Mouse (Mus musculus) hindbrain, embryonic 11.5 days (tissue): Measurements from ENCODE around the gene Catsperb. TPM values are rescaled to one million over a fixed set of nuclear protein-coding genes. Genes with fewer than 3 reads are reported as not detected.
"Not testable (repeated sequence)": the region's sequence is repeated elsewhere in the genome, so short reads cannot be mapped to it uniquely, and the experiment has no call there.

Source experiments
- ATAC-seq: fragments of 200-750 bp; cut with Nextera tagmentation; 2 replicates; pipeline ENCODE4 v1.8.0; 2017; ENCODE audit warnings: mild to moderate bottlenecking, moderate TSS enrichment, moderate library complexity; ENCODE audit not compliant: low FRiP score
- DNase-seq: peaks from one replicate; pipeline ENCODE4 v3.0.0-alpha.2; 2015; ENCODE audit warnings: low spot score
- H3K27ac ChIP-seq: fragments of 300-500 bp; sonication (generic); 2 replicates; pipeline ENCODE4 v1.5.1; 2014; ENCODE audit warnings: mild to moderate bottlenecking, low read depth, low read length
- H3K27me3 ChIP-seq: fragments of 300-500 bp; sonication (generic); 2 replicates; pipeline ENCODE4 v1.6.1; 2014; ENCODE audit warnings: mild to moderate bottlenecking, low read length, moderate library complexity, mixed read lengths; ENCODE audit not compliant: control insufficient read depth, insufficient read depth
- H3K36me3 ChIP-seq: fragments of 300-500 bp; sonication (generic); 2 replicates; pipeline ENCODE4 v1.6.1; 2014; ENCODE audit warnings: mild to moderate bottlenecking, low read length, moderate library complexity, mixed read lengths; ENCODE audit not compliant: control insufficient read depth, insufficient read depth
- H3K4me1 ChIP-seq: fragments of 300-500 bp; sonication (generic); replicated peaks from 2 replicates; pipeline ENCODE4 v1.6.1; 2014; ENCODE audit warnings: low read length, mixed read lengths; ENCODE audit not compliant: control insufficient read depth, insufficient read depth
- H3K4me2 ChIP-seq: fragments of 300-500 bp; sonication (generic); replicated peaks from 2 replicates; pipeline ENCODE4 v1.6.1; 2014; ENCODE audit warnings: mild to moderate bottlenecking, low read depth, low read length
- H3K4me3 ChIP-seq: fragments of 300-500 bp; sonication (generic); 2 replicates; pipeline ENCODE4 v1.5.1; 2014; ENCODE audit warnings: low read depth, low read length
- H3K9ac ChIP-seq: fragments of 300-500 bp; sonication (generic); 2 replicates; pipeline ENCODE4 v1.6.1; 2014; ENCODE audit warnings: low read depth, low read length
- H3K9me3 ChIP-seq: fragments of 300-500 bp; sonication (generic); 2 replicates; pipeline ENCODE4 v1.6.1; 2016; ENCODE audit warnings: low read length; ENCODE audit not compliant: control insufficient read depth
- WGBS: fragments of 180-500 bp; shearing (Covaris S2); extraction: QIAGEN DNeasy Blood & Tissue Kit; methylation state at CpG from one replicate; pipeline ENCODE4 v1.1.7; 2014; 5-methylcytosine and 5-hydroxymethylcytosine counted together
- polyA plus RNA-seq: library from polyadenylated mRNA; unstranded; fragments of >200 nt; fragmentation: Nextera tagmentation; extraction: Ambion mirVana; gene quantifications from 2 replicates; pipeline ENCODE4 v1.2.1, GENCODE M21; 2014

Gene Catsperb
- polyA plus RNA-seq = not detected in 2 replicates

- H3K4me2 ChIP-seq, H3K9me3 ChIP-seq, H3K4me1 ChIP-seq, H3K27ac ChIP-seq, H3K9ac ChIP-seq, ATAC-seq, H3K27me3 ChIP-seq, H3K36me3 ChIP-seq, DNase-seq, H3K4me3 ChIP-seq: not testable (repeated sequence)
- 91% methylated on average over 1 of the region's 1 CpGs for WGBS
These were observed at the start of gene Catsperb for GRCm38 (mm10) chr12:101404353-101404752. Gene Catsperb, plus strand, starts transcription at chr12:101404653.

DNA sequence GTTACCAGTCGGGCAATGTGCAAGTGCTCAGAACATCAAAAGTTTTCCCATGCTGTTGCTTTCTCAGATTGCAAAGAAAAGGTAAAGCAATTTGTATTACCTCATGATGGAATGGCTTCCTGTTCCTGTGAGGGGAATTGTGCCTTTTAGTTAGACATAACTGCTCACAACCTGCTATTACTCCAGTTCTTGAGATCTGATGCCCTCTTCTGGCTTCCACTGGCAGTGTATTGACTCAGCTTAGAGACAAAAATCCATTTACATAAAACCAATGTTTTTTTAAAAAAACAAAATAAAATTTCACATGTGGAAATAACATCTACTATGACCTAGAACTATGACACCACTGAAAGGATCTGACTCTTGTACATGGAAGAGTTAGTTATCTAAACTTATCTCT lies 43.0 kb upstream of the Catsperb start:
- H3K27me3 ChIP-seq, H3K9me3 ChIP-seq, H3K27ac ChIP-seq, DNase-seq, H3K36me3 ChIP-seq, H3K4me2 ChIP-seq, H3K4me3 ChIP-seq, ATAC-seq, H3K4me1 ChIP-seq, H3K9ac ChIP-seq: not testable (repeated sequence)
- 85% methylated on average over 1 of the region's 1 CpGs for WGBS

DNA sequence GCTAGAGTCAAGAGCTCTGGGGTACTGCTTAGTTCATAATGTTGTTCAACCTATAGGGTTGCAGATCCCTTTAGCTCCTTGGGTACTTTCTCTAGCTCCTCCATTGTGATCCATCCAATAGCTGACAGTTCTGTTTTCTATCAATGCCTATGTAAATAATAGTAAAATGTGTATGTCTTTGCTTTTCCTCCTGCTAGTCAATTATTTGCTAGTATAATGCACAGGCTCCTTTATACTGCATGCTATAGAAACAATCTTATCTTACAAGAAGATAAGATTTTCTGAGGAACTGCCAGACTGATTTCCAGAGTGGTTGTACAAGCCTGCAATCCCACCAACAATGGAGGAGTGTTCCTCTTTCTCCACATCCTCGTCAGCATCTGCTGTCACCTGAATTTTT lies 23.0 kb upstream of the Catsperb start:
- ATAC-seq, H3K4me1 ChIP-seq, H3K9me3 ChIP-seq, H3K36me3 ChIP-seq, H3K27me3 ChIP-seq, H3K27ac ChIP-seq, H3K4me2 ChIP-seq, H3K4me3 ChIP-seq, DNase-seq, H3K9ac ChIP-seq: not testable (repeated sequence)
- no CpG with 5 or more reads among the region's 1 CpGs for WGBS

DNA sequence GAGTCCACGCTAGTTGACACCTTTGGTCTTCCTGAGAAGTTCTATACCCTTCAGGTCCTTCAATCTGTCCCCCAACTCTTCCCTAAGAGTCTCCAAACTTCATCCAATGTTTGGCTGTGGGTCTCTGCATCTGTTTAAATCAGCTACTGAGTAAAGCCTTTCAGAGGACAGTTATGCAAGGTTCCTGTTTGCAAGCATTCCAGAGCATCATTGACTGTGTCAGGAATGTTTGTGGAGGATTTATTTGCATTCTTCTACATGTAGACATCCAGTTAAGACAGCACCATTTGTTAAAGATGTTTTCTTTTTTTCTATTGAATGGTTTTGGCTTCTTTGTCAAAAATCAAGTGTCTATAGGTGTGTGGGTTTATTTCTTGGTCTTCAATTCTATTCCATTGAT lies 21.7 kb downstream of the Catsperb start:
- 77% methylated on average over 1 of the region's 1 CpGs for WGBS
- no peak for ATAC-seq
- Histone ChIP-seq H3K27ac (no peak overlapping the region), H3K9ac (no peak overlapping the region), H3K36me3 (no peaks in the 10 kb centered on the region), H3K9me3 (no peaks in the 10 kb centered on the region), H3K27me3 (no peaks in the 10 kb centered on the region), H3K4me1 (no peaks in the 10 kb centered on the region), H3K4me2 (no peak overlapping the region), H3K4me3 (no peak overlapping the region)
- no peak for DNase-seq

DNA sequence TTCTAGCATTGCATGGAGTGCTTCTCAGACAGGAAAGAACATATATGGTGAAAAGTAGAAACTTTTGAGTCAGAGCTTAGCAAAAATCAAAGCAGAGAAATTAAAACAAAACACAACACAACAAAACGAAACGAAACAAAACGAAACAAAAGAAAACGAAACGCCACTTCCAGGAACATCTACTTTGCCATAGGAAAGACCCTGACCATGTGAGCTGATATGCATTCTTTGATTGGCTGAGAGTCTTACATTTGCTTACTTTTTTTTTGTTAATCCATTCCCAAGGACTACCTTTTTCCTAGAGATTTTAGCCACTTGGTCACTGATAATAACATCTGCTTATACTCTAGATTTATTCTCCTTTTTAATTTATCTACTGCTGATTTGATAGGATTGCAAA lies 57.6 kb downstream of the Catsperb start:
- H3K9ac ChIP-seq = no peak overlapping the region
- WGBS = 85% methylated on average over 5 of the region's 5 CpGs
- no peaks in the 10 kb centered on the region for H3K9me3 ChIP-seq
- no peak overlapping the region for H3K4me3 ChIP-seq
- no peak overlapping the region for H3K27ac ChIP-seq
- ATAC-seq = no peak
- H3K36me3 ChIP-seq = no peaks in the 10 kb centered on the region
- H3K4me2 ChIP-seq = no peak overlapping the region
- no peaks in the 10 kb centered on the region for H3K4me1 ChIP-seq
- DNase-seq = no peak
- H3K27me3 ChIP-seq = no peaks in the 10 kb centered on the region

- no peaks in the 10 kb centered on the region for H3K4me1 ChIP-seq
- DNase-seq (no peak), ATAC-seq (no peak)
- no peak overlapping the region for H3K9ac ChIP-seq
- no peaks in the 10 kb centered on the region for H3K36me3 ChIP-seq
- H3K27ac ChIP-seq = no peak overlapping the region
- no peaks in the 10 kb centered on the region for H3K9me3 ChIP-seq
- no peak overlapping the region for H3K4me3 ChIP-seq
- H3K27me3 ChIP-seq = no peaks in the 10 kb centered on the region
- no peak overlapping the region for H3K4me2 ChIP-seq
These were observed 79.1 kb downstream of the Catsperb start for GRCm38 (mm10) chr12:101483571-101483970.

- WGBS = 87% methylated on average over 2 of the region's 2 CpGs
These were observed 106.9 kb downstream of the Catsperb start for GRCm38 (mm10) chr12:101511326-101511725.

GRCm38 (mm10) chr12:101606622-101607021 lies 202.2 kb downstream of the Catsperb start:
- not testable (repeated sequence) for H3K9me3 ChIP-seq, DNase-seq, H3K4me1 ChIP-seq, H3K36me3 ChIP-seq, H3K4me3 ChIP-seq, H3K9ac ChIP-seq, H3K27ac ChIP-seq, ATAC-seq, H3K4me2 ChIP-seq, H3K27me3 ChIP-seq

More at GRCm38 (mm10) chr12:101511326-101511725, 106.9 kb downstream of the Catsperb start:
- not testable (repeated sequence) for H3K27me3 ChIP-seq, DNase-seq, H3K9ac ChIP-seq, H3K4me3 ChIP-seq, ATAC-seq, H3K27ac ChIP-seq, H3K4me1 ChIP-seq, H3K9me3 ChIP-seq, H3K36me3 ChIP-seq, H3K4me2 ChIP-seq

GRCm38 (mm10) chr12:101633137-101633536 lies 228.7 kb downstream of the Catsperb start:
- no peaks in the 10 kb centered on the region for H3K9me3 ChIP-seq
- no peaks in the 10 kb centered on the region for H3K4me1 ChIP-seq
- H3K36me3 ChIP-seq = no peaks in the 10 kb centered on the region
- H3K27me3 ChIP-seq = no peaks in the 10 kb centered on the region
- DNase-seq = no peak
- no peak for ATAC-seq
- H3K4me2 ChIP-seq = no peak overlapping the region
- H3K27ac ChIP-seq = no peak overlapping the region
- no peak overlapping the region for H3K4me3 ChIP-seq
- 93% methylated on average over 1 of the region's 1 CpGs for WGBS
- H3K9ac ChIP-seq = no peak overlapping the region
